Mouse (Mus musculus) midbrain, postnatal 0 days (tissue): ENCODE data around the gene Rbm4. TPM values are rescaled to one million over a fixed set of nuclear protein-coding genes. Genes with fewer than 3 reads are reported as not detected.

Source experiments
- ATAC-seq: fragments of 200-750 bp; cut with Nextera tagmentation; 2 replicates; pipeline ENCODE4 v1.8.0; 2017; ENCODE audit warnings: moderate number of reproducible peaks, mild to moderate bottlenecking, moderate TSS enrichment, moderate library complexity; ENCODE audit not compliant: low FRiP score
- DNase-seq: peaks from one replicate; pipeline ENCODE4 v3.0.0-alpha.2; 2015; ENCODE audit warnings: low spot score
- H3K27ac ChIP-seq: fragments of 300-500 bp; sonication (generic); 2 replicates; pipeline ENCODE4 v1.5.1; 2014; ENCODE audit warnings: low read depth, mild to moderate bottlenecking, low read length, mixed read lengths
- H3K27me3 ChIP-seq: fragments of 300-500 bp; sonication (generic); 2 replicates; pipeline ENCODE4 v1.6.1; 2014; ENCODE audit warnings: low read length, control low read depth, mixed read lengths; ENCODE audit not compliant: insufficient read depth
- H3K36me3 ChIP-seq: fragments of 300-500 bp; sonication (generic); 2 replicates; pipeline ENCODE4 v1.6.1; 2014; ENCODE audit warnings: low read length, control low read depth, mixed read lengths; ENCODE audit not compliant: insufficient read depth
- H3K4me1 ChIP-seq: fragments of 300-500 bp; sonication (generic); 2 replicates; pipeline ENCODE4 v1.6.1; 2014; ENCODE audit warnings: mild to moderate bottlenecking, control low read depth, antibody characterized with exemption, low read length, mixed read lengths; ENCODE audit not compliant: insufficient read depth
- H3K4me2 ChIP-seq: fragments of 300-500 bp; sonication (generic); 2 replicates; pipeline ENCODE4 v1.6.1; 2014; ENCODE audit warnings: low read depth, mild to moderate bottlenecking, low read length, mixed read lengths; ENCODE audit not compliant: poor library complexity, severe bottlenecking
- H3K4me3 ChIP-seq: fragments of 300-500 bp; sonication (generic); 2 replicates; pipeline ENCODE4 v1.5.1; 2014; ENCODE audit warnings: low read depth, mild to moderate bottlenecking, low read length, moderate library complexity
- H3K9ac ChIP-seq: fragments of 300-500 bp; sonication (generic); replicated peaks from 2 replicates; pipeline ENCODE4 v1.6.1; 2014; ENCODE audit warnings: mild to moderate bottlenecking, low read length, moderate library complexity, mixed read lengths; ENCODE audit not compliant: poor library complexity, severe bottlenecking
- H3K9me3 ChIP-seq: fragments of 300-500 bp; sonication (generic); 2 replicates; pipeline ENCODE4 v1.6.1; 2016; ENCODE audit warnings: low read length, control low read depth
- CTCF ChIP-seq: IDR thresholded peaks from 2 replicates; pipeline ENCODE4 v1.5.1; 2016; ENCODE audit warnings: antibody characterized with exemption, mild to moderate bottlenecking
- WGBS: fragments of 180-500 bp; shearing (Covaris S2); extraction: QIAGEN DNeasy Blood & Tissue Kit; methylation state at CpG from one replicate; pipeline ENCODE4 v1.1.7; 2014; 5-methylcytosine and 5-hydroxymethylcytosine counted together
- polyA plus RNA-seq: library from polyadenylated mRNA; unstranded; fragments of >200 nt; fragmentation: Nextera tagmentation; extraction: Ambion mirVana; gene quantifications from 2 replicates; pipeline ENCODE4 v1.2.1, GENCODE M21; 2015
- total RNA-seq: library from RNA; depleted of rRNA; stranded (reverse); fragments of >200 nt; gene quantifications from 2 replicates; pipeline ENCODE4 v1.2.3, GENCODE M21; 2014; rRNA removed

Rbm4 gene
- total and polyA plus RNA-seq, 2 experiments from 2014 or later = 40.0 to 90.5 TPM

GRCm38 (mm10) chr19:4742229-4742628, 51.5 kb downstream of the Rbm4 start:
- peaks cover 83% of the 10 kb centered on the region for H3K36me3 ChIP-seq
- H3K9ac ChIP-seq = no peak overlapping the region
- H3K4me2 ChIP-seq = no peak overlapping the region
- WGBS = 91% methylated on average over 6 of the region's 6 CpGs
- ATAC-seq = no peak
- H3K27me3 ChIP-seq = no peaks in the 10 kb centered on the region
- no peaks in the 10 kb centered on the region for H3K4me1 ChIP-seq
- TF ChIP-seq CTCF = no peak
- no peak overlapping the region for H3K27ac ChIP-seq
- DNase-seq = no peak
- H3K9me3 ChIP-seq = no peaks in the 10 kb centered on the region
- H3K4me3 ChIP-seq = no peak overlapping the region

- WGBS = 83% methylated on average over 10 of the region's 10 CpGs
- H3K27ac ChIP-seq = no peak overlapping the region
- no peaks in the 10 kb centered on the region for H3K4me1 ChIP-seq
- H3K4me3 ChIP-seq = no peak overlapping the region
- H3K9me3 ChIP-seq = no peaks in the 10 kb centered on the region
- H3K4me2 ChIP-seq = no peak overlapping the region
- no peak for TF ChIP-seq CTCF
- no peaks in the 10 kb centered on the region for H3K27me3 ChIP-seq
- H3K36me3 ChIP-seq = peaks cover 82% of the 10 kb centered on the region
- H3K9ac ChIP-seq = no peak overlapping the region
- no peak for DNase-seq
- no peak for ATAC-seq
These were observed 52.2 kb downstream of the Rbm4 start for GRCm38 (mm10) chr19:4741482-4741881.

- Histone ChIP-seq H3K4me3 (no peak overlapping the region), H3K36me3 (peaks cover 69% of the 10 kb centered on the region), H3K4me2 (no peak overlapping the region), H3K9me3 (no peaks in the 10 kb centered on the region), H3K9ac (no peak overlapping the region), H3K4me1 (no peaks in the 10 kb centered on the region), H3K27me3 (no peaks in the 10 kb centered on the region), H3K27ac (no peak overlapping the region)
- TF ChIP-seq CTCF = no peak
- WGBS = 90% methylated on average over 5 of the region's 5 CpGs
- ATAC-seq = no peak
- no peak for DNase-seq
These were observed 53.9 kb downstream of the Rbm4 start for GRCm38 (mm10) chr19:4739762-4740161.

- no peak for TF ChIP-seq CTCF
- no peak overlapping the region for H3K9ac ChIP-seq
- no peak overlapping the region for H3K4me2 ChIP-seq
- H3K27me3 ChIP-seq = no peaks in the 10 kb centered on the region
- H3K36me3 ChIP-seq = peaks cover 69% of the 10 kb centered on the region
- H3K4me1 ChIP-seq = no peaks in the 10 kb centered on the region
- ATAC-seq = no peak
- no peak for DNase-seq
- H3K4me3 ChIP-seq = no peak overlapping the region
- no peaks in the 10 kb centered on the region for H3K9me3 ChIP-seq
- WGBS = 90% methylated on average over 11 of the region's 11 CpGs
- no peak overlapping the region for H3K27ac ChIP-seq
These were observed 54.6 kb downstream of the Rbm4 start for GRCm38 (mm10) chr19:4739053-4739452.

- H3K4me2 ChIP-seq = no peak overlapping the region
- no peak overlapping the region for H3K4me3 ChIP-seq
- H3K27me3 ChIP-seq = no peaks in the 10 kb centered on the region
- no peak for ATAC-seq
- peaks cover 75% of the 10 kb centered on the region for H3K36me3 ChIP-seq
- TF ChIP-seq CTCF = no peak
- no peak overlapping the region for H3K9ac ChIP-seq
- no peaks in the 10 kb centered on the region for H3K4me1 ChIP-seq
- 95% methylated on average over 13 of the region's 13 CpGs for WGBS
- no peak overlapping the region for H3K27ac ChIP-seq
- DNase-seq = no peak
- H3K9me3 ChIP-seq = no peaks in the 10 kb centered on the region
These were observed 55.8 kb downstream of the Rbm4 start for GRCm38 (mm10) chr19:4737866-4738265.

Other genes with a start within 250 kb of the Rbm4 start
- 164 TPM in 2 replicates for gene Lrfn4, start 178.2 kb downstream of the Rbm4 start, total RNA-seq
- 15.4 and 17.1 TPM in 2 replicates for gene Lrfn4, start 178.2 kb downstream of the Rbm4 start, polyA plus RNA-seq
- 74.9 and 85.1 TPM in 2 replicates for gene Rce1, start 168.3 kb downstream of the Rbm4 start, total RNA-seq
- gene Rce1, start 168.3 kb downstream of the Rbm4 start, polyA plus RNA-seq = 43.3 and 46.7 TPM in 2 replicates
- gene Gm960, start 95.2 kb downstream of the Rbm4 start, total RNA-seq = 0.99 and 3.0 TPM in 2 replicates
- 5.9 and 6.4 TPM in 2 replicates for gene Gm960, start 95.2 kb downstream of the Rbm4 start, polyA plus RNA-seq
- 138 and 154 TPM in 2 replicates for gene Sptbn2, start 82.7 kb downstream of the Rbm4 start, total RNA-seq
- 18.9 and 19.7 TPM in 2 replicates for gene Sptbn2, start 82.7 kb downstream of the Rbm4 start, polyA plus RNA-seq
- gene Rbm4b, start 37.4 kb downstream of the Rbm4 start, total RNA-seq = 63.2 and 89.1 TPM in 2 replicates
- gene Rbm4b, start 37.4 kb downstream of the Rbm4 start, polyA plus RNA-seq = 88.6 and 89.7 TPM in 2 replicates
- gene Gm21992, start 17.7 kb upstream of the Rbm4 start, total RNA-seq = 8.1 and 22.3 TPM in 2 replicates
- 12.6 and 17.9 TPM in 2 replicates for gene Gm21992, start 17.7 kb upstream of the Rbm4 start, polyA plus RNA-seq
- gene Rbm14, start 17.7 kb upstream of the Rbm4 start, total RNA-seq = 41.5 and 43.8 TPM in 2 replicates
- 37.9 and 38.4 TPM in 2 replicates for gene Rbm14, start 17.7 kb upstream of the Rbm4 start, polyA plus RNA-seq
- gene Ccs, start 45.4 kb upstream of the Rbm4 start, total RNA-seq = 19.9 and 20.0 TPM in 2 replicates
- 40.1 and 42.6 TPM in 2 replicates for gene Ccs, start 45.4 kb upstream of the Rbm4 start, polyA plus RNA-seq
- 0.38 and 1.0 TPM in 2 replicates for gene Ccdc87, start 45.5 kb upstream of the Rbm4 start, total RNA-seq
- 1.1 and 1.2 TPM in 2 replicates for gene Ccdc87, start 45.5 kb upstream of the Rbm4 start, polyA plus RNA-seq
- gene Ctsf, start 61.2 kb upstream of the Rbm4 start, total RNA-seq = 117 and 125 TPM in 2 replicates
- gene Ctsf, start 61.2 kb upstream of the Rbm4 start, polyA plus RNA-seq = 82.5 and 91.1 TPM in 2 replicates
- gene Actn3, start 84.0 kb upstream of the Rbm4 start, total RNA-seq = 4.5 and 5.3 TPM in 2 replicates
- gene Actn3, start 84.0 kb upstream of the Rbm4 start, polyA plus RNA-seq = 3.8 and 4.4 TPM in 2 replicates
- gene Zdhhc24, start 84.8 kb upstream of the Rbm4 start, total RNA-seq = 24.0 and 29.8 TPM in 2 replicates
- gene Zdhhc24, start 84.8 kb upstream of the Rbm4 start, polyA plus RNA-seq = 17.2 and 18.1 TPM in 2 replicates
- 31.8 and 40.6 TPM in 2 replicates for gene Bbs1, start 112.7 kb upstream of the Rbm4 start, total RNA-seq
- 9.0 and 10.2 TPM in 2 replicates for gene Bbs1, start 112.7 kb upstream of the Rbm4 start, polyA plus RNA-seq
- 84.6 and 94.7 TPM in 2 replicates for gene Dpp3, start 134.4 kb upstream of the Rbm4 start, total RNA-seq
- gene Dpp3, start 134.4 kb upstream of the Rbm4 start, polyA plus RNA-seq = 87.7 and 96.3 TPM in 2 replicates
- gene Peli3, start 149.2 kb upstream of the Rbm4 start, total RNA-seq = 10.9 and 24.4 TPM in 2 replicates
- gene Peli3, start 149.2 kb upstream of the Rbm4 start, polyA plus RNA-seq = 8.4 and 8.6 TPM in 2 replicates
- 88.2 and 93.1 TPM in 2 replicates for gene Mrpl11, start 168.2 kb upstream of the Rbm4 start, total RNA-seq
- 141 and 145 TPM in 2 replicates for gene Mrpl11, start 168.2 kb upstream of the Rbm4 start, polyA plus RNA-seq
- 3.4 and 5.9 TPM in 2 replicates for gene Npas4, start 196.4 kb upstream of the Rbm4 start, total RNA-seq
- gene Npas4, start 196.4 kb upstream of the Rbm4 start, polyA plus RNA-seq = 0.36 and 0.43 TPM in 2 replicates
- 21.4 and 30.2 TPM in 2 replicates for gene Slc29a2, start 230.0 kb upstream of the Rbm4 start, total RNA-seq
- 19.1 and 21.1 TPM in 2 replicates for gene Slc29a2, start 230.0 kb upstream of the Rbm4 start, polyA plus RNA-seq
- gene B4gat1, start 244.9 kb upstream of the Rbm4 start, total RNA-seq = 136 and 143 TPM in 2 replicates
- 172 and 177 TPM in 2 replicates for gene B4gat1, start 244.9 kb upstream of the Rbm4 start, polyA plus RNA-seq
- gene AC124502.3, start 245.0 kb upstream of the Rbm4 start, total RNA-seq = 3.8 and 12.5 TPM in 2 replicates
- 2.2 and 3.7 TPM in 2 replicates for gene AC124502.3, start 245.0 kb upstream of the Rbm4 start, polyA plus RNA-seq
- gene Brms1, start 247.5 kb upstream of the Rbm4 start, total RNA-seq = 2.1 TPM in 1 of 2 replicates, not detected in the other
- 14.3 and 15.3 TPM in 2 replicates for gene Brms1, start 247.5 kb upstream of the Rbm4 start, polyA plus RNA-seq